Mouse (Mus musculus): ENCODE results near the gene Spag6. TPM values are rescaled to one million over a fixed set of nuclear protein-coding genes. Genes with fewer than 3 reads are reported as not detected.

Gene Spag6
- total RNA-seq (2023) = not detected

DNA sequence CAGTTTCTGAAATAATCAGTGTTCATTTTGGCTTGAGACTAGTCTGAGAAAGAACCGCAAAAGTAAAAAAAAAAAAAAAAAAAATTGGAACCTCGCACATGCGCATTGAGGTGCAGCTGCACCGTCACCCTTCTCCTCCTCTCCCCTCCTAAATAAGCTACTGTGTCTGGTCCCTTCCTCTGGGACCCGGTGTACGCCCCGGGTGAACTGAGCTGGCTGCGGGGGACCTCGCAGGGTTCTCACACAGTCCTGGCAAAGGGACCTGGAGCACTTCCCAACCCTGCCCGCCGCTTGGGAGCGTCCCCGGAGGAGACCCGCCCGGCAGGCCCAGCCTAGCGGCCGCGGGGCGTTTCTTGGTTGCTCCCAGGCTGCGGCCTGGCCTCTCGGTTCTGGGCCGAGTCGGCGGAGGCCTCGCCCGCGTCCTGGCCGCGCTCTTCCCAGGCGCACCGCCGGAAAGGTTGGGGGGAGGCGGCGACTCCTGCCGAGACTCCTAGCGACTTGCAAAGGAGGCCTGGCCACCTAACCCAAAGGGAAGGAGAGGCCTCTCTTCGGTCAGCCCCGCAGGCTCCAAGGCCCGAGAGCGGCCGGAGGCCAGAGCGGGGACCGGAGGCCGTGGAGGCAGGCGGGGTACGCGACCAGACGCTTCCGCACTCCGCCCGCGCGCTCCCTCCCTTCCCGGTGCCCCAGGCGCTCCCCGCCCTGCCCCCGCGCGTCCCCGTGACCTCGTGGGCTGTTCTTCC is at the start of gene Spag6:
Spag6 (plus strand) TSS at position 162 of the 740 bp plus-strand sequence.

DNA sequence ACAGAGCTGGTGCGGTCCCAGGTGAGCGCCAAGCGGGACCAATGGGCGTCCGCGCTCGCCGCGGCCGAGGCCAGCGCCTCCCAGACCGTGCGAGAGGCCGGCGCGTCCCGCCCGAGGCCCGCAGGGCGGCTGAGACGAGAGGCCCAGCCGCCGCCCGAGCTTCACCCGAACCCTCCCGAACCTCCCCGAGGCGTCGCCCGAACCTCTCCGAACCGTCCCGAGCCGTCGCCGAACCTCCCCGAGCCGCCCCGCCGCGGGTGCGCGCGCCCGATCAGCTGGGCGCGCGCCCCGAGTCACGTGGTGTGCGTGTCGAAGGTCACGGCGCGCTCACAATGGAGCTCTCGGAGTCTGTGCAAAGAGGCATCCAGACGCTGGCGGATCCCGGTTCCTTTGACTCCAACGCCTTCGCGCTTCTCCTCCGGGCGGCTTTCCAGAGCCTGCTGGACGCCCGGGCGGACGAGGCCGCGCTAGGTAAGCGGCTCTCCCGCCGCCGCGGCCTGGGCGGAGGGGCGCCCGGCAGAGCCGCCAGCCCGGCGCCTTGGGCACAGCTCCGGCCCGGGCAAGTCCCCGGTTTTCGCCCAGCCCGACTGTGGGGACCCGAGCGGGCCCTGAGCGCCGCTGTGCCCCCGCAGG is 21.6 kb upstream of the Spag6 start, which contains the start of gene Commd3:
Commd3 (plus strand) TSS at position 252 of the 633 bp plus-strand sequence.

GRCm38 (mm10) chr2:18676936-18677491 is 16.8 kb upstream of the Spag6 start, which contains the start of gene Bmi1:
TSS of gene Bmi1 (plus strand) at chr2:18677018.

Other genes starting within 250 kb of the Spag6 start
- gene Commd3, start 21.6 kb upstream of the Spag6 start, total RNA-seq (2023) = 10 to 100 TPM; 63.4 to 73.1 TPM
- gene Bmi1, start 17.0 kb upstream of the Spag6 start, total RNA-seq (2023) = 10 to 100 TPM; 32.1 to 36.3 TPM